ENCODE assay signal across 10 mouse cellular contexts in genomic region chr12:112646139-112646538, GRCm38 (mm10). TPM values are rescaled to one million over a fixed set of nuclear protein-coding genes. Genes with fewer than 3 reads are reported as not detected.
DNase-seq lines count a peak whose midpoint lies in the region; ATAC-seq lines count a peak whose summit lies in the region.
"Had no signal": no experiment of that assay in that cellular context is flagged by ENCODE, and none has a peak within 500 bp of the region (broad histone marks: within the 10 kb centered on the region; RNA-seq: fewer than 3 reads in every experiment).

No protein-coding gene starts in this region.

- DNase-seq in heart, postnatal 36 days: no peak
- DNase-seq in embryonic facial prominence, embryonic 11.5 days (ENCODE audit: low spot score): no peak
- DNase-seq in intestine, embryonic 14.5 days (ENCODE audit: low spot score): no peak
- no peak for DNase-seq in left cerebral cortex, adult 9 months (ENCODE audit: low spot score in 2 of 2)
- DNase-seq in embryo, embryonic 9.5 days (ENCODE audit: extremely low spot score): no peak
- DNase-seq: adrenal gland, postnatal 36 days; kidney, postnatal 4 days had no signal

- H3K27ac ChIP-seq in heart, embryonic 13.5 days (replicated peaks): no peak overlapping the region
- H3K27ac ChIP-seq in embryonic facial prominence, embryonic 11.5 days (replicated peaks; ENCODE audit: low read depth, low read length): no peak overlapping the region
- no peak overlapping the region; the same call in 1 of the 2 replicates for H3K27ac ChIP-seq in intestine, embryonic 14.5 days (ENCODE audit: low read depth)
- H3K27ac ChIP-seq in midbrain, embryonic 15.5 days: no peak overlapping the region

- peaks cover 47% of the 10 kb centered on the region for H3K36me3 ChIP-seq in heart, embryonic 13.5 days
- H3K36me3 ChIP-seq in embryonic facial prominence, embryonic 11.5 days (replicated peaks; ENCODE audit: control insufficient read depth, insufficient read depth, low read depth, low read length): peaks cover 5% of the 10 kb centered on the region; the same call in 1 of the 2 replicates
- peaks cover 28% of the 10 kb centered on the region for H3K36me3 ChIP-seq in intestine, embryonic 14.5 days (ENCODE audit: control insufficient read depth, insufficient read depth, low read length)
- peaks cover 11% of the 10 kb centered on the region; the same call in 1 of the 2 replicates for H3K36me3 ChIP-seq in midbrain, embryonic 15.5 days (replicated peaks)

- peaks cover 21% of the 10 kb centered on the region for H3K4me1 ChIP-seq in heart, embryonic 13.5 days
- peaks cover 3% of the 10 kb centered on the region; the same call in 1 of the 2 replicates for H3K4me1 ChIP-seq in embryonic facial prominence, embryonic 11.5 days (ENCODE audit: control insufficient read depth, insufficient read depth, low read length)
- peaks cover 16% of the 10 kb centered on the region for H3K4me1 ChIP-seq in intestine, embryonic 14.5 days (replicated peaks; ENCODE audit: control insufficient read depth, insufficient read depth, low read length)
- H3K4me1 ChIP-seq in midbrain, embryonic 15.5 days: peaks cover 23% of the 10 kb centered on the region

- H3K4me2 ChIP-seq in heart, embryonic 13.5 days: peak overlapping the region; percentile 85
- H3K4me2 ChIP-seq in embryonic facial prominence, embryonic 11.5 days (ENCODE audit: low read depth, low read length): peak overlapping the region; percentile 81
- peak overlapping the region; percentile 88 for H3K4me2 ChIP-seq in intestine, embryonic 14.5 days (ENCODE audit: low read length)
- peak overlapping the region; percentile 62 for H3K4me2 ChIP-seq in midbrain, embryonic 15.5 days

- H3K4me3 ChIP-seq in heart, embryonic 13.5 days: peak overlapping the region; percentile 65
- H3K4me3 ChIP-seq in embryonic facial prominence, embryonic 11.5 days (ENCODE audit: low read depth, low read length): peak overlapping the region; percentile 70
- peak overlapping the region; percentile 93 for H3K4me3 ChIP-seq in intestine, embryonic 14.5 days (ENCODE audit: low read depth, low read length)
- peak overlapping the region; percentile 63; the same call in 1 of the 2 replicates for H3K4me3 ChIP-seq in midbrain, embryonic 15.5 days

- H3K9ac ChIP-seq in heart, embryonic 13.5 days: peak overlapping the region; percentile 91
- H3K9ac ChIP-seq in embryonic facial prominence, embryonic 11.5 days (replicated peaks; ENCODE audit: low read length): peak overlapping the region; percentile 77
- H3K9ac ChIP-seq in intestine, embryonic 14.5 days (ENCODE audit: low read length): peak overlapping the region; percentile 81
- H3K9ac ChIP-seq in midbrain, embryonic 15.5 days: peak overlapping the region; percentile 57; the same call in 1 of the 2 replicates

- no peaks in the 10 kb centered on the region for H3K9me3 ChIP-seq in heart, embryonic 13.5 days
- no peaks in the 10 kb centered on the region for H3K9me3 ChIP-seq in embryonic facial prominence, embryonic 11.5 days (replicated peaks; ENCODE audit: control insufficient read depth, low read length)
- no peaks in the 10 kb centered on the region for H3K9me3 ChIP-seq in intestine, embryonic 14.5 days (ENCODE audit: control insufficient read depth, low read length)
- no peaks in the 10 kb centered on the region for H3K9me3 ChIP-seq in midbrain, embryonic 15.5 days

- no peaks in the 10 kb centered on the region for H3K27me3 ChIP-seq in heart, embryonic 13.5 days (replicated peaks)
- no peaks in the 10 kb centered on the region for H3K27me3 ChIP-seq in embryonic facial prominence, embryonic 11.5 days (ENCODE audit: control insufficient read depth, insufficient read depth, low read length)
- no peaks in the 10 kb centered on the region for H3K27me3 ChIP-seq in intestine, embryonic 14.5 days (replicated peaks; ENCODE audit: control insufficient read depth, insufficient read depth, low read length)
- H3K27me3 ChIP-seq in midbrain, embryonic 15.5 days (replicated peaks): no peaks in the 10 kb centered on the region

- no peak for ATAC-seq in heart, embryonic 13.5 days (ENCODE audit: extremely low read depth, insufficient number of reproducible peaks, low FRiP score, low TSS enrichment)
- no peak for ATAC-seq in embryonic facial prominence, embryonic 11.5 days (replicated peaks; ENCODE audit: insufficient number of reproducible peaks, low FRiP score, low TSS enrichment, low read depth)
- ATAC-seq in intestine, embryonic 14.5 days (replicated peaks; ENCODE audit: low FRiP score, low TSS enrichment, low read depth): no peak
- ATAC-seq in midbrain, embryonic 15.5 days (replicated peaks): no peak
- no peak for ATAC-seq in cerebellum, adult (ENCODE audit: insufficient number of reproducible peaks, low FRiP score, low TSS enrichment)

- intact Hi-C loops in heart, postnatal 36 days (cut with DNase I): no loop called here

- whole genome bisulfite sequencing in heart, embryonic 13.5 days: 53% methylated on average over 6 of the region's 6 CpGs
- 62% methylated on average over 6 of the region's 6 CpGs for WGBS in embryonic facial prominence, embryonic 11.5 days
- 46% methylated on average over 6 of the region's 6 CpGs for WGBS in intestine, embryonic 14.5 days
- WGBS in midbrain, embryonic 15.5 days: 55% methylated on average over 6 of the region's 6 CpGs

RNA-seq across cellular contexts. Expression of gene Siva1, which starts 1.7 kb away (rescaled TPM):
- 129 and 149 TPM in 2 replicates for polyA plus RNA-seq in heart, embryonic 13.5 days (2015; fragmentation: Nextera tagmentation; extraction: Ambion mirVana)
- total RNA-seq in heart, postnatal 36 days (2021): 10 to 100 TPM; 29.4 to 31.0 TPM
- 222 and 241 TPM in 2 replicates for polyA plus RNA-seq in embryonic facial prominence, embryonic 11.5 days (2014; fragmentation: Nextera tagmentation; extraction: Ambion mirVana)
- 315 and 324 TPM in 2 replicates for polyA plus RNA-seq in intestine, embryonic 14.5 days (2014; fragmentation: Nextera tagmentation; extraction: Ambion mirVana)
- polyA plus RNA-seq in midbrain, embryonic 15.5 days (2015; fragmentation: Nextera tagmentation; extraction: Ambion mirVana): 51.2 and 59.2 TPM in 2 replicates

RNA-seq across cellular contexts. Expression of gene Adssl1, which starts 26.3 kb away (rescaled TPM):
- polyA plus RNA-seq in heart, embryonic 13.5 days (2015; fragmentation: Nextera tagmentation; extraction: Ambion mirVana): 69.3 and 83.9 TPM in 2 replicates
- 100 to 1,000 TPM; 162 to 165 TPM for total RNA-seq in heart, postnatal 36 days (2021)
- 4.0 and 4.2 TPM in 2 replicates for polyA plus RNA-seq in embryonic facial prominence, embryonic 11.5 days (2014; fragmentation: Nextera tagmentation; extraction: Ambion mirVana)
- 1.8 and 2.0 TPM in 2 replicates for polyA plus RNA-seq in intestine, embryonic 14.5 days (2014; fragmentation: Nextera tagmentation; extraction: Ambion mirVana)
- polyA plus RNA-seq in midbrain, embryonic 15.5 days (2015; fragmentation: Nextera tagmentation; extraction: Ambion mirVana): 3.1 and 3.6 TPM in 2 replicates

RNA-seq across cellular contexts. Expression of gene Akt1, which starts 28.5 kb away (rescaled TPM):
- polyA plus RNA-seq in heart, embryonic 13.5 days (2015; fragmentation: Nextera tagmentation; extraction: Ambion mirVana): 59.2 and 66.6 TPM in 2 replicates
- total RNA-seq in heart, postnatal 36 days (2021): 100 to 1,000 TPM; 184 to 212 TPM
- 68.3 and 99.2 TPM in 2 replicates for polyA plus RNA-seq in embryonic facial prominence, embryonic 11.5 days (2014; fragmentation: Nextera tagmentation; extraction: Ambion mirVana)
- 56.2 and 58.8 TPM in 2 replicates for polyA plus RNA-seq in intestine, embryonic 14.5 days (2014; fragmentation: Nextera tagmentation; extraction: Ambion mirVana)
- polyA plus RNA-seq in midbrain, embryonic 15.5 days (2015; fragmentation: Nextera tagmentation; extraction: Ambion mirVana): 139 and 162 TPM in 2 replicates

RNA-seq across cellular contexts. Expression of gene Zbtb42, which starts 32.5 kb away (rescaled TPM):
- 5.8 and 6.2 TPM in 2 replicates for polyA plus RNA-seq in heart, embryonic 13.5 days (2015; fragmentation: Nextera tagmentation; extraction: Ambion mirVana)
- 1 to 10 TPM; 4.7 to 5.7 TPM for total RNA-seq in heart, postnatal 36 days (2021)
- polyA plus RNA-seq in embryonic facial prominence, embryonic 11.5 days (2014; fragmentation: Nextera tagmentation; extraction: Ambion mirVana): 2.3 and 2.6 TPM in 2 replicates
- 9.4 and 9.8 TPM in 2 replicates for polyA plus RNA-seq in intestine, embryonic 14.5 days (2014; fragmentation: Nextera tagmentation; extraction: Ambion mirVana)
- 1.9 and 2.5 TPM in 2 replicates for polyA plus RNA-seq in midbrain, embryonic 15.5 days (2015; fragmentation: Nextera tagmentation; extraction: Ambion mirVana)

RNA-seq across cellular contexts. Expression of gene Inf2, which starts 57.6 kb away (rescaled TPM):
- polyA plus RNA-seq in heart, embryonic 13.5 days (2015; fragmentation: Nextera tagmentation; extraction: Ambion mirVana): 3.2 TPM in 2 replicates
- 10 to 100 TPM; 16.6 to 23.9 TPM for total RNA-seq in heart, postnatal 36 days (2021)
- 1.6 and 1.9 TPM in 2 replicates for polyA plus RNA-seq in embryonic facial prominence, embryonic 11.5 days (2014; fragmentation: Nextera tagmentation; extraction: Ambion mirVana)
- 4.3 and 4.6 TPM in 2 replicates for polyA plus RNA-seq in intestine, embryonic 14.5 days (2014; fragmentation: Nextera tagmentation; extraction: Ambion mirVana)
- 1.0 and 2.4 TPM in 2 replicates for polyA plus RNA-seq in midbrain, embryonic 15.5 days (2015; fragmentation: Nextera tagmentation; extraction: Ambion mirVana)

Comparison
In these comparisons a context has a peak if more than half of its experiments do, and no peak if none do; other contexts are left out.
1. RNA of gene Adssl1, which starts 26.3 kb away (polyA plus RNA-seq): 69.3 to 83.9 TPM in heart, embryonic 13.5 days; 4.0 to 4.2 TPM in embryonic facial prominence, embryonic 11.5 days, 3.1 to 3.6 TPM in midbrain, embryonic 15.5 days and 1.8 to 2.0 TPM in intestine, embryonic 14.5 days; every median in the first group is over 10 times any median in the second.
2. Peak in every context shown above with its lines, with median percentiles within 50 percentile points of each other: H3K4me2 ChIP-seq, H3K4me3 ChIP-seq and H3K9ac ChIP-seq.